Mouse (Mus musculus) liver, embryonic 13.5 days (tissue): ENCODE data around the gene Cep44. TPM values are rescaled to one million over a fixed set of nuclear protein-coding genes. Genes with fewer than 3 reads are reported as not detected.

Source experiments
- ATAC-seq: fragments of 200-750 bp; cut with Nextera tagmentation; 2 replicates; pipeline ENCODE4 v1.8.0; 2017; ENCODE audit warnings: low read depth, mild to moderate bottlenecking, moderate number of reproducible peaks, moderate library complexity
- DNase-seq: peaks from one replicate; pipeline ENCODE4 v3.0.0; 2022
- H3K27ac ChIP-seq: fragments of 300-500 bp; sonication (generic); 2 replicates; pipeline ENCODE4 v1.5.1; 2015; ENCODE audit warnings: moderate library complexity, mild to moderate bottlenecking, inconsistent platforms
- H3K27me3 ChIP-seq: fragments of 300-500 bp; sonication (generic); 2 replicates; pipeline ENCODE4 v1.6.1; 2015; ENCODE audit warnings: mild to moderate bottlenecking, inconsistent platforms
- H3K36me3 ChIP-seq: fragments of 300-500 bp; sonication (generic); 2 replicates; pipeline ENCODE4 v1.6.1; 2015; ENCODE audit warnings: mild to moderate bottlenecking, inconsistent platforms
- H3K4me1 ChIP-seq: fragments of 300-500 bp; sonication (generic); replicated peaks from 2 replicates; pipeline ENCODE4 v1.6.1; 2015; ENCODE audit warnings: inconsistent platforms
- H3K4me2 ChIP-seq: fragments of 300-500 bp; sonication (generic); 2 replicates; pipeline ENCODE4 v1.6.1; 2015; ENCODE audit warnings: inconsistent platforms, mild to moderate bottlenecking, moderate library complexity
- H3K4me3 ChIP-seq: fragments of 300-500 bp; sonication (generic); replicated peaks from 2 replicates; pipeline ENCODE4 v1.5.1; 2015; ENCODE audit warnings: mild to moderate bottlenecking, inconsistent platforms
- H3K9ac ChIP-seq: fragments of 300-500 bp; sonication (generic); 2 replicates; pipeline ENCODE4 v1.6.1; 2015; ENCODE audit warnings: mild to moderate bottlenecking, inconsistent platforms
- H3K9me3 ChIP-seq: fragments of 300-500 bp; sonication (generic); replicated peaks from 2 replicates; pipeline ENCODE4 v1.6.1; 2016; ENCODE audit warnings: inconsistent platforms
- WGBS: fragments of 180-500 bp; shearing (Covaris S2); methylation state at CpG from one replicate; pipeline ENCODE4 v1.1.7; 2015; ENCODE audit not compliant: insufficient replicate concordance; 5-methylcytosine and 5-hydroxymethylcytosine counted together
- polyA plus RNA-seq: library from polyadenylated mRNA; unstranded; fragments of >200 nt; fragmentation: Nextera tagmentation; extraction: Ambion mirVana; gene quantifications from 2 replicates; pipeline ENCODE4 v1.2.1, GENCODE M21; 2015

The Cep44 gene
- 20.1 and 21.9 TPM in 2 replicates for polyA plus RNA-seq

GRCm38 (mm10) chr8:56550558-56551360 lies at the start of gene Cep44, which contains the start of gene Fbxo8:
Gene Cep44 (minus strand): TSS chr8:56551047.
Gene Fbxo8 (plus strand): TSS chr8:56551090.
- Histone ChIP-seq H3K4me3 (peak within 1 kb of the TSS; percentile 82), H3K9me3 (no peaks in the 10 kb centered on the region), H3K4me2 (peak within 1 kb of the TSS; percentile 90), H3K27ac (peak within 1 kb of the TSS; percentile 89), H3K27me3 (no peaks in the 10 kb centered on the region), H3K9ac (peak within 1 kb of the TSS; percentile 90), H3K36me3 (0 out of 2 replicates have a peak, but pooled peaks cover 6% of the 10 kb centered on the region), H3K4me1 (peaks cover 24% of the 10 kb centered on the region)
- DNase-seq, result peak; percentile 72
- ATAC-seq, result peak; percentile 82
- under 1% methylated on average over 53 of the region's 53 CpGs for WGBS

- Histone ChIP-seq H3K36me3 (peaks cover 10% of the 10 kb centered on the region), H3K4me3 (no peak overlapping the region), H3K27ac (no peak overlapping the region), H3K9ac (no peak overlapping the region), H3K27me3 (no peaks in the 10 kb centered on the region), H3K4me2 (no peak overlapping the region), H3K9me3 (no peaks in the 10 kb centered on the region), H3K4me1 (no peaks in the 10 kb centered on the region)
- no peak for ATAC-seq
- WGBS, result 85% methylated on average over 5 of the region's 5 CpGs
- no peak for DNase-seq
These were observed 40.7 kb upstream of the Cep44 start for GRCm38 (mm10) chr8:56591502-56591901.

- H3K36me3 ChIP-seq, result peaks cover 10% of the 10 kb centered on the region
- H3K9ac ChIP-seq, result no peak overlapping the region
- DNase-seq (no peak), ATAC-seq (peak; percentile 74)
- no peaks in the 10 kb centered on the region for H3K9me3 ChIP-seq
- no peak overlapping the region for H3K4me2 ChIP-seq
- H3K27ac ChIP-seq, result no peak overlapping the region
- no peak overlapping the region for H3K4me3 ChIP-seq
- WGBS, result 81% methylated on average over 1 of the region's 1 CpGs
- no peaks in the 10 kb centered on the region for H3K4me1 ChIP-seq
- no peaks in the 10 kb centered on the region for H3K27me3 ChIP-seq
These were observed 40.2 kb upstream of the Cep44 start for GRCm38 (mm10) chr8:56591084-56591483.

DNA sequence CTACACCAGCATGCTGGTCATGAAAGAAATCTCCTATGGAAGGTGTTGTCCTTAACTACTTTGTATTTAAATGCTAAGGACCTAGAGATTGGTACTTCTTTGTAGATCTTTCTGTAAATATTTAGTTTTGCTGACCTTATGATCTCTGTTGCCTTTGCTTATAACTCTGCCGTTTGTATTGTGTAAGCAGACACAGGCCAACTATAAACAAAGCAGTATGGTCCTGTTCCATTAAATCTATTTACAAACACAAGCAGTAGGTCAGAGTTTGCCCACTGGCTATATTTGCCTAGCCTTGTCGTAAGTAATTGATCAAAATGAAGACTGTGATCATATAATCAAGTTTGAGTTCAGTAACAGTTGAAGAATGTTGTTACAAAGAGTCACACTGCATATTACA lies 38.2 kb upstream of the Cep44 start:
- Histone ChIP-seq H3K4me1 (no peaks in the 10 kb centered on the region), H3K27me3 (no peaks in the 10 kb centered on the region), H3K9me3 (no peaks in the 10 kb centered on the region), H3K27ac (no peak overlapping the region), H3K4me3 (no peak overlapping the region), H3K4me2 (no peak overlapping the region), H3K9ac (no peak overlapping the region), H3K36me3 (peaks cover 10% of the 10 kb centered on the region)
- ATAC-seq (peak; percentile 55), DNase-seq (no peak)
- 61% methylated on average over 2 of the region's 2 CpGs for WGBS

GRCm38 (mm10) chr8:56582841-56583240 lies 32.0 kb upstream of the Cep44 start:
- Histone ChIP-seq H3K9me3 (no peaks in the 10 kb centered on the region), H3K4me3 (no peak overlapping the region), H3K4me2 (no peak overlapping the region), H3K4me1 (no peaks in the 10 kb centered on the region), H3K36me3 (no peaks in the 10 kb centered on the region), H3K27me3 (no peaks in the 10 kb centered on the region), H3K27ac (no peak overlapping the region), H3K9ac (no peak overlapping the region)
- DNase-seq, result no peak
- ATAC-seq, result no peak

GRCm38 (mm10) chr8:56580918-56581317 lies 30.1 kb upstream of the Cep44 start:
- H3K9ac ChIP-seq, result no peak overlapping the region
- no peak overlapping the region for H3K4me3 ChIP-seq
- no peaks in the 10 kb centered on the region for H3K27me3 ChIP-seq
- H3K27ac ChIP-seq, result no peak overlapping the region
- no peaks in the 10 kb centered on the region for H3K36me3 ChIP-seq
- no peaks in the 10 kb centered on the region for H3K4me1 ChIP-seq
- no peak overlapping the region for H3K4me2 ChIP-seq
- ATAC-seq (no peak), DNase-seq (no peak)
- H3K9me3 ChIP-seq, result no peaks in the 10 kb centered on the region
- 81% methylated on average over 4 of the region's 4 CpGs for WGBS

GRCm38 (mm10) chr8:56566856-56567255 lies 16.0 kb upstream of the Cep44 start:
- WGBS, result 85% methylated on average over 9 of the region's 9 CpGs
- no peak for DNase-seq

DNA sequence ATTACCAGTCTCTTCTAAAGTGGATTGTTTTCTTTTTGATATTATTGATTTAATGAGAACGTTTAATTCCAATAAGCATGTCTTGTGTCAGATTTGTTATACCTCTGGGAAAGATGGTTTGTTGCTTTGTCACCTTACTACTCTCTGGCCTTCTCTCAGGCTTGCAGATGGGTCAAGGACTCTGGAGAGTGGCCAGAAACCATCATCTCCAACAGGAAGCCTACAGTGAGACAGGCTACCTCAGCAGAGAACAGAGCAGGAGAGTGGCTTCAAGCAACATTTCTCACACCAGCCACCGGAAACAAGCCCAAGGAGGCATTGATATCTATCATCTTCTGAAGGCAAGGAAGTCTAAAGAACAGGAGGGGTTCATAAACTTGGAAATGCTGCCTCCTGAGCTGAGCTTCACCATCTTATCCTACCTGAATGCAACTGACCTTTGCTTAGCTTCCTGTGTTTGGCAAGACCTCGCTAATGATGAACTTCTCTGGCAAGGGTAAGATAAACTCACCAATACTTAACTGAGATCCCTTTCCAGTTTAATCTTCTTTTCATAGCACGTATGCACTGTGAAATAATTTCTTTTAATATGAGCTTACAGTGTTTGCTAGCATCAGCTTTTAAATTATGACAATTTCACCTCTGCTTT lies 13.7 kb upstream of the Cep44 start:
- no peaks in the 10 kb centered on the region for H3K9me3 ChIP-seq
- no peak overlapping the region for H3K4me2 ChIP-seq
- 52% methylated on average over 4 of the region's 4 CpGs for WGBS

More at GRCm38 (mm10) chr8:56566856-56567255, 16.0 kb upstream of the Cep44 start:
- Histone ChIP-seq H3K4me2 (no peak overlapping the region), H3K9me3 (no peaks in the 10 kb centered on the region), H3K36me3 (peaks cover 5% of the 10 kb centered on the region; the same call in 1 of the 2 replicates), H3K27me3 (no peaks in the 10 kb centered on the region), H3K27ac (no peak overlapping the region), H3K4me1 (0 out of 2 replicates have a peak, but pooled peaks cover 8% of the 10 kb centered on the region), H3K4me3 (no peak overlapping the region), H3K9ac (no peak overlapping the region)
- no peak for ATAC-seq

DNA sequence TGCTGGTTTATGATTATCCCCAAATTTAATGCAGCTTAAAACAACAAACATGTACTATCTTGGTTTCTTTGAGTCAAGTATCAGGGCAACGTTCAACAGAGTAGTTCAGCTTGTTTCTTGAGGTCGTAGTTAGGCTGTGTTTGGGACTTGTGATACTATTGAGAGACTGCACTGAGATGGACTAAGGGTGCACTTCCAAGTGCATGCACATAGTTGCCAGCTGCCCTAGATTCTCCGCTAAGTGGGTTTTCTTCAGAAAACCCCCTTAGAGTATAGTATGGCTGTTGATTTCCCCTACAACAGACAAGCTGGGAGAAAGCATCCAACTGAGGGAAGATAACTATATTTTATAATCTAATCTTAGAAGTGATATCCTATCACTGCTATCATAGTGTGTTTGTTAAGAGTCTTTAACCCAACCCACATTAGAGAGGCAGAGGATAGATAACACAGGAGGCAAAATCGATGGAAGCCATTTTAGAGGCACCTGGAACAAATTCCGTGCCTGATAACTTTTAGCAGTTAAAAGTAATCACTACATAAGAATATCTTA lies 1.8 kb upstream of the Cep44 start:
- DNase-seq, result no peak

More for the DNA sequence above, 13.7 kb upstream of the Cep44 start:
- no peaks in the 10 kb centered on the region for H3K27me3 ChIP-seq
- H3K4me3 ChIP-seq, result no peak overlapping the region
- H3K9ac ChIP-seq, result no peak overlapping the region
- DNase-seq (no peak), ATAC-seq (no peak)
- H3K27ac ChIP-seq, result no peak overlapping the region
- H3K4me1 ChIP-seq, result 0 out of 2 replicates have a peak, but pooled peaks cover 8% of the 10 kb centered on the region
- H3K36me3 ChIP-seq, result peaks cover 5% of the 10 kb centered on the region; the same call in 1 of the 2 replicates

DNA sequence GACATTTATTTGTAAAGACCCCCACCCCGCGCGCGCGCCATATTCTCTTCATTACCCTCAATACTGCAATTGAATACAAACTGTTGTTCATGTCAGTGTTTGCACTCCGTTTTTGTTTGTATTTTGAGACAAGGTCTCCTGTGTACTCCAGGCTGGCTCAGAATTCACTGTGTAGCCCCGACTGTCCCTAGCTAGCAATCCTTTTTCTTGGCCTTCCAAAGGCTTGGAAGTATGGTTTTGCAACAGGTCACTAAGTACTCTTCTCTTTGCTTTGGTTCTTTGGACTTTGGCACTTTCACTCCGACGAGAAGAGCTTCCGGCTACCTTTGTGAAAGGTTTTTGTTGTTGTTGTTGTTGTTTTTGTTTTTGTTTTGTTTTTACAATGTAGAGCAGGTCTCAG lies 1.2 kb upstream of the Cep44 start:
- Histone ChIP-seq H3K4me2 (peak overlapping the region; percentile 90), H3K27ac (peak overlapping the region; percentile 89; the same call in 1 of the 2 replicates), H3K27me3 (no peaks in the 10 kb centered on the region), H3K9ac (peak overlapping the region; percentile 90), H3K4me3 (peak overlapping the region; percentile 82), H3K36me3 (no peaks in the 10 kb centered on the region), H3K4me1 (peaks cover 24% of the 10 kb centered on the region), H3K9me3 (no peaks in the 10 kb centered on the region)
- DNase-seq, result peak; percentile 2
- WGBS, result 20% methylated on average over 10 of the region's 10 CpGs
- no peak for ATAC-seq

More for the DNA sequence above, 1.8 kb upstream of the Cep44 start:
- H3K4me3 ChIP-seq, result peak overlapping the region; percentile 82
- no peaks in the 10 kb centered on the region for H3K36me3 ChIP-seq
- no peaks in the 10 kb centered on the region for H3K27me3 ChIP-seq
- H3K9ac ChIP-seq, result peak overlapping the region; percentile 47; the same call in 1 of the 2 replicates
- H3K4me1 ChIP-seq, result peaks cover 24% of the 10 kb centered on the region
- ATAC-seq, result no peak
- peak overlapping the region; percentile 50; the same call in 1 of the 2 replicates for H3K27ac ChIP-seq
- 39% methylated on average over 5 of the region's 5 CpGs for WGBS
- H3K9me3 ChIP-seq, result no peaks in the 10 kb centered on the region
- H3K4me2 ChIP-seq, result peak overlapping the region; percentile 90

DNA sequence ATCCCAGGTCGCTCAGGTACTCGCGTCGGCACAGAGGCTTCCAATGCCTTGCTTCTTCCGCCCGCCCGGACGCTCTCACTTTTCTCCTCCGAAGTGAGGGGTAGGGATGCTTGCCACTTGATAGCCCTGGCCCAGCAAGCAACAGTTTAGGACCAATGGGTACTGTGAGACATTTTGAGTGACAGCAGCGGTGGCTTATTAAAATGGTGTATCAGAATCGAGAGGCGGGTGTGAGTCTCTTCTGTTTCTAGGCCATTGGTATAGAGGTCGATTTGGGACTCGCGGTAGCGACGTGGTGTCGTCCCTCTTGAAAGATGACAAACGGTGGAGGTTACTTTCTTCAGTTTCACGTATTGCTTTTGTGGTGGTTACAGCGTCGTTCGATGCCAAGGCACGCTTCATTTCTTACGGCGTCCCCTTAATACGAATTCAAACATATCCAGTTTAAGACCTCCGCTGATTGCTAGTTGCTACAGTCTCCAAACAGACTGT lies 560 bp upstream of the Cep44 start:
- WGBS, result under 1% methylated on average over 28 of the region's 28 CpGs
- Histone ChIP-seq H3K27me3 (no peaks in the 10 kb centered on the region), H3K4me3 (peak overlapping the region; percentile 82), H3K9ac (peak overlapping the region; percentile 90), H3K9me3 (no peaks in the 10 kb centered on the region), H3K36me3 (no peaks in the 10 kb centered on the region), H3K4me2 (peak overlapping the region; percentile 90), H3K27ac (peak overlapping the region; percentile 89), H3K4me1 (peaks cover 24% of the 10 kb centered on the region)
- DNase-seq (peak; percentile 85), ATAC-seq (peak; percentile 96)
